Mouse (Mus musculus) olfactory bulb, adult 2 months (tissue): Measurements from ENCODE around the gene Chrm3.

Experiments
- CTCF ChIP-seq: fragments of 200-500 bp; IDR thresholded peaks from 2 replicates; pipeline ENCODE4 v1.5.1; 2012; ENCODE audit warnings: low read depth, mild to moderate bottlenecking, low read length, moderate library complexity; ENCODE audit not compliant: insufficient read depth
- POLR2A ChIP-seq: fragments of 200-500 bp; IDR thresholded peaks from 2 replicates; pipeline ENCODE4 v1.6.1; 2012; ENCODE audit warnings: mild to moderate bottlenecking, low read depth, low read length, moderate library complexity; ENCODE audit not compliant: insufficient read depth

DNA sequence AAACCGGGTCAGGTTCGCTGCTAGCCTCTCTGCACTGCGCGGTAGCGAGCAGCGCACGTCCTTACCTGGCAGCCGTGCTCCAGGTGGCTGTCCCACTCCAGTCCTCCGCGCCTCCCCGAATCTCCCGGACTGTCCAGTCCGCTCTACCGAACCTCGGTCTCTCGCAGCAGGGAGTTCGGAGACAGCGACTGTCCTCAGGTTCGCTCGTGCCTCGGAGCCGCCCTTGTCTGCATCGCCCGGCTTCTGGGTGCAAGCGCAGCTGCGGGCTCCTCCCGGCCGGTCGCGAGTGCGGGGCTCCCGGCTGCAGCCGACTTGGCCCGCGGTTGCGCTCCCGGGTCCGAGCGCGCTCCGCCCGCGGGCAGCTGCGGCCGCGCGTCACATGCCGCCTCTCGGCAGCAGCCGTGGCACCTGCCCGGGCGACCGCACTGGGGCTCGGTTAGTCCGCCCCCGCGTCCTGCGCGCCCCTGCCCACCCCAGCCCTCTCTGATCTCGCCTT, 400 bp downstream of the Chrm3 start:
- TF ChIP-seq POLR2A (no peak), CTCF (no peak)
